In genomic region chr12:37392316-37392715, GRCm38 (mm10) we compare ENCODE assay signal across 27 mouse cellular contexts.
A peak's percentile ranks its signal among the peaks of the same experiment; 100 is the strongest.
DNase-seq lines count a peak whose midpoint lies in the region; ATAC-seq and TF ChIP-seq lines count a peak whose summit lies in the region.
"Had no signal": no experiment of that assay in that cellular context is flagged by ENCODE, and none has a peak within 500 bp of the region (broad histone marks: within the 10 kb centered on the region; RNA-seq: fewer than 3 reads in every experiment).

No protein-coding gene starts in this region.

- H3K4me3 ChIP-seq in forebrain, postnatal 0 days (ENCODE audit: low read depth, low read length) = no peak overlapping the region
- no peak overlapping the region for H3K4me3 ChIP-seq in forebrain, embryonic 13.5 days
- H3K4me3 ChIP-seq: embryonic facial prominence, embryonic 13.5 days; embryonic facial prominence, embryonic 15.5 days; erythroblast, embryonic 14.5 days; forebrain, embryonic 10.5 days; forebrain, embryonic 12.5 days; forebrain, embryonic 15.5 days had no signal

- intact Hi-C loops in left cerebral cortex, postnatal 4 days (cut with DNase I) = no loop called here

- H3K4me2 ChIP-seq in forebrain, postnatal 0 days (ENCODE audit: low read depth) = no peak overlapping the region
- H3K4me2 ChIP-seq in forebrain, embryonic 13.5 days = no peak overlapping the region
- H3K4me2 ChIP-seq: embryonic facial prominence, embryonic 13.5 days; embryonic facial prominence, embryonic 15.5 days; forebrain, embryonic 12.5 days; forebrain, embryonic 15.5 days had no signal

- H3K4me1 ChIP-seq in forebrain, postnatal 0 days (ENCODE audit: insufficient read depth) = no peaks in the 10 kb centered on the region
- no peaks in the 10 kb centered on the region for H3K4me1 ChIP-seq in forebrain, embryonic 13.5 days
- H3K4me1 ChIP-seq: embryonic facial prominence, embryonic 13.5 days; forebrain, embryonic 10.5 days; forebrain, embryonic 12.5 days; forebrain, embryonic 15.5 days had no signal

- ATAC-seq in forebrain, postnatal 0 days = 0 out of 2 replicates have a peak, but pooled peaks have one; percentile 16
- no peak for ATAC-seq in forebrain, embryonic 13.5 days
- ATAC-seq: activated CD4-positive, CD25-positive, alpha-beta regulatory T cell, adult 4 months; CD4-positive, CD25-positive, alpha-beta regulatory T cell, adult 4 months; forebrain, embryonic 15.5 days; Patski had no signal

- H3K27me3 ChIP-seq in forebrain, postnatal 0 days (ENCODE audit: insufficient read depth, low read length) = no peaks in the 10 kb centered on the region
- no peaks in the 10 kb centered on the region for H3K27me3 ChIP-seq in forebrain, embryonic 13.5 days
- H3K27me3 ChIP-seq: CH12.LX; embryonic facial prominence, embryonic 13.5 days; embryonic facial prominence, embryonic 15.5 days; forebrain, embryonic 12.5 days; forebrain, embryonic 15.5 days; Patski had no signal

- TF ChIP-seq CTCF in forebrain, postnatal 0 days (IDR thresholded peaks at IDR 0.05; ENCODE audit: low read depth) = no peak

- H3K9me3 ChIP-seq in forebrain, postnatal 0 days (ENCODE audit: low read length) = no peaks in the 10 kb centered on the region
- H3K9me3 ChIP-seq in forebrain, embryonic 13.5 days (replicated peaks) = no peaks in the 10 kb centered on the region
- H3K9me3 ChIP-seq: embryonic facial prominence, embryonic 13.5 days; embryonic facial prominence, embryonic 15.5 days; forebrain, embryonic 10.5 days; forebrain, embryonic 12.5 days; forebrain, embryonic 15.5 days; G1E had no signal

- no peaks in the 10 kb centered on the region for H3K36me3 ChIP-seq in forebrain, postnatal 0 days (ENCODE audit: insufficient read depth)
- H3K36me3 ChIP-seq in forebrain, embryonic 13.5 days (ENCODE audit: poor library complexity, severe bottlenecking) = no peaks in the 10 kb centered on the region
- H3K36me3 ChIP-seq: embryonic facial prominence, embryonic 13.5 days; embryonic facial prominence, embryonic 15.5 days; forebrain, embryonic 10.5 days; forebrain, embryonic 12.5 days; forebrain, embryonic 15.5 days; G1E had no signal

- H3K27ac ChIP-seq in forebrain, postnatal 0 days (ENCODE audit: low read depth, low read length) = no peak overlapping the region
- no peak overlapping the region for H3K27ac ChIP-seq in forebrain, embryonic 13.5 days
- H3K27ac ChIP-seq: embryonic facial prominence, embryonic 13.5 days; embryonic facial prominence, embryonic 15.5 days; forebrain, embryonic 10.5 days; forebrain, embryonic 12.5 days; forebrain, embryonic 15.5 days had no signal

- 74% methylated on average over 3 of the region's 3 CpGs for WGBS in forebrain, postnatal 0 days
- 87% methylated on average over 3 of the region's 3 CpGs for WGBS in forebrain, embryonic 13.5 days

- H3K9ac ChIP-seq in forebrain, postnatal 0 days = no peak overlapping the region
- H3K9ac ChIP-seq in forebrain, embryonic 13.5 days = no peak overlapping the region
- H3K9ac ChIP-seq: embryonic facial prominence, embryonic 13.5 days; embryonic facial prominence, embryonic 15.5 days; forebrain, embryonic 12.5 days; forebrain, embryonic 15.5 days had no signal

- DNase-seq in cerebellum, postnatal 10 days = peak; percentile 77 to 84
- no peak for DNase-seq in cerebellum, adult 11-12 months
- peak; percentile 5 for DNase-seq in forebrain, postnatal 0 days
- DNase-seq in left cerebral cortex, postnatal 4 days = peak; percentile 17
- no peak for DNase-seq in left cerebral cortex, adult 8-10 months (ENCODE audit: low spot score in 2 of 2)
- DNase-seq in brain, embryonic 18.5 days (ENCODE audit: low read depth, low spot score) = peak; percentile 4
- DNase-seq: adrenal gland, adult 8-10 months; adrenal gland, postnatal 14 days; adrenal gland, postnatal 36 days; B cell, adult 2 months; cerebellum, adult 11 months; cerebellum, adult 2 months; cerebellum, adult 9-11 months; cerebellum, postnatal 36 days; embryo, embryonic 11 days had no signal

Comparison
In these comparisons a context has a peak if more than half of its experiments do, and no peak if none do; other contexts are left out.
1. DNase-seq: peak in cerebellum, postnatal 10 days (2 of 2), forebrain, postnatal 0 days (single experiment), left cerebral cortex, postnatal 4 days (single experiment) and brain, embryonic 18.5 days (single experiment); none in cerebellum, adult 11-12 months (single experiment) and left cerebral cortex, adult 8-10 months (0 of 2).